Mouse (Mus musculus) CH12.LX (cell line): ENCODE measurements around the gene Ier2. TPM values are rescaled to one million over a fixed set of nuclear protein-coding genes. Genes with fewer than 3 reads are reported as not detected.

ENCODE experiments used
- DNase-seq: peaks from one replicate; pipeline ENCODE4 v3.0.0-alpha.2; 2013; ENCODE audit errors: extremely low read depth
- H3K27ac ChIP-seq: 2 replicates; pipeline ENCODE4 v1.5.1; 2012; ENCODE audit warnings: low read depth, mild to moderate bottlenecking, control low read depth, moderate library complexity; ENCODE audit not compliant: insufficient read depth
- H3K27me3 ChIP-seq: replicated peaks from 2 replicates; pipeline ENCODE3; 2012; ENCODE audit warnings: inconsistent platforms
- H3K36me3 ChIP-seq, 2 experiments: replicated peaks in 1 of 2; 2 replicates each; pipeline versions ENCODE3 to v1.6.1; 2012; ENCODE audit warnings: inconsistent platforms in 1 of 2, low read length in 1 of 2, mild to moderate bottlenecking in 1 of 2, mixed read lengths in 1 of 2, moderate library complexity in 1 of 2; ENCODE audit not compliant: control insufficient read depth in 1 of 2, insufficient read depth in 1 of 2
- H3K4me1 ChIP-seq, 2 experiments: 2 replicates each; pipeline ENCODE4 v1.6.1; 2012; ENCODE audit warnings: inconsistent platforms in 1 of 2, moderate library complexity in 1 of 2; ENCODE audit not compliant: insufficient read depth in 2 of 2, control insufficient read depth in 1 of 2
- H3K4me2 ChIP-seq: 2 replicates; pipeline ENCODE4 v1.6.1; 2012; ENCODE audit warnings: low read depth, mild to moderate bottlenecking, control low read depth; ENCODE audit not compliant: poor library complexity, insufficient read depth, severe bottlenecking
- H3K4me3 ChIP-seq, 3 experiments: fragments of 150-350 bp in 1 of 3; sonication (generic) in 1 of 3; replicated peaks in 1 of 3; 2 replicates each; pipeline versions ENCODE3 to v1.5.1; 2011 to 2012; ENCODE audit warnings: low read depth in 2 of 3, low read length in 2 of 3, mild to moderate bottlenecking in 2 of 3, moderate library complexity in 2 of 3, control low read depth in 1 of 3, improper control_type of control experiment in 1 of 3, inconsistent platforms in 1 of 3, mixed read lengths in 1 of 3; ENCODE audit not compliant: poor library complexity in 1 of 3
- H3K79me2 ChIP-seq: replicated peaks from 2 replicates; pipeline ENCODE4 v1.6.1; 2012; ENCODE audit warnings: mild to moderate bottlenecking, moderate library complexity; ENCODE audit not compliant: control insufficient read depth, poor library complexity, insufficient read depth, severe bottlenecking; ENCODE audit errors: extremely low read depth
- H3K9ac ChIP-seq: 2 replicates; pipeline ENCODE4 v1.6.1; 2012; ENCODE audit warnings: low read depth, mild to moderate bottlenecking, control low read depth, moderate library complexity; ENCODE audit not compliant: insufficient read depth
- H3K9me3 ChIP-seq: replicated peaks from 2 replicates; pipeline ENCODE3; 2012; ENCODE audit warnings: low read length, inconsistent platforms, mixed read lengths
- BHLHE40 ChIP-seq: IDR thresholded peaks from 2 replicates; pipeline ENCODE4 v1.6.1; 2011; ENCODE audit warnings: mild to moderate bottlenecking, low read depth, low read length, improper control_type of control experiment
- CHD1 ChIP-seq: IDR thresholded peaks from 2 replicates; pipeline ENCODE4 v1.6.1; 2012; ENCODE audit warnings: low read depth, low read length, improper control_type of control experiment, inconsistent platforms
- CHD2 ChIP-seq: IDR thresholded peaks from 2 replicates; pipeline ENCODE4 v1.6.1; 2011; ENCODE audit warnings: low read length, improper control_type of control experiment
- CTCF ChIP-seq, 2 experiments: IDR thresholded peaks in 1 of 2; conservative IDR thresholded peaks in 1 of 2; 2 replicates each; pipeline ENCODE4 v1.5.1; 2011 to 2012; ENCODE audit warnings: low read depth in 2 of 2, low read length in 2 of 2, improper control_type of control experiment in 1 of 2, inconsistent platforms in 1 of 2, mild to moderate bottlenecking in 1 of 2, moderate library complexity in 1 of 2
- E2F4 ChIP-seq: IDR thresholded peaks from 2 replicates; pipeline ENCODE4 v1.6.1; 2011; ENCODE audit warnings: low read depth, low read length, improper control_type of control experiment; ENCODE audit not compliant: insufficient replicate concordance
- ELF1 ChIP-seq: IDR thresholded peaks from 2 replicates; pipeline ENCODE4 v1.6.1; 2014; ENCODE audit warnings: low read depth, mild to moderate bottlenecking, inconsistent platforms, low read length, improper control_type of control experiment
- EP300 ChIP-seq: IDR thresholded peaks from 2 replicates; pipeline ENCODE4 v1.6.1; 2011; ENCODE audit warnings: low read length, improper control_type of control experiment
- ETS1 ChIP-seq: conservative IDR thresholded peaks from 2 replicates; pipeline ENCODE4 v1.6.1; 2012; ENCODE audit warnings: low read depth, mild to moderate bottlenecking, inconsistent platforms, low read length, improper control_type of control experiment, moderate library complexity
- GABPA ChIP-seq: IDR thresholded peaks from 2 replicates; pipeline ENCODE4 v1.6.1; 2012; ENCODE audit warnings: low read depth, low read length, improper control_type of control experiment, inconsistent platforms; ENCODE audit not compliant: insufficient replicate concordance
- HCFC1 ChIP-seq: IDR thresholded peaks from 2 replicates; pipeline ENCODE4 v1.6.1; 2012; ENCODE audit warnings: low read depth, mild to moderate bottlenecking, inconsistent platforms, low read length, improper control_type of control experiment
- IRF4 ChIP-seq: IDR thresholded peaks from 2 replicates; pipeline ENCODE4 v1.6.1; 2014; ENCODE audit warnings: low read depth, mild to moderate bottlenecking, inconsistent platforms, low read length, improper control_type of control experiment
- JUN ChIP-seq: IDR thresholded peaks from 2 replicates; pipeline ENCODE4 v1.6.1; 2011; ENCODE audit warnings: low read depth, mild to moderate bottlenecking, low read length, improper control_type of control experiment, moderate library complexity; ENCODE audit not compliant: insufficient read depth
- JUND ChIP-seq: conservative IDR thresholded peaks from 2 replicates; pipeline ENCODE4 v1.6.1; 2011; ENCODE audit warnings: low read depth, low read length, improper control_type of control experiment
- KAT2A ChIP-seq: IDR thresholded peaks from 2 replicates; pipeline ENCODE4 v1.6.1; 2012; ENCODE audit warnings: low read length, improper control_type of control experiment, inconsistent platforms; ENCODE audit not compliant: insufficient replicate concordance
- MAFK ChIP-seq: IDR thresholded peaks from 2 replicates; pipeline ENCODE4 v1.6.1; 2011; ENCODE audit warnings: low read length, improper control_type of control experiment; ENCODE audit not compliant: insufficient replicate concordance
- MAX ChIP-seq: IDR thresholded peaks from 2 replicates; pipeline ENCODE4 v1.6.1; 2011; ENCODE audit warnings: low read length, improper control_type of control experiment
- MAZ ChIP-seq: IDR thresholded peaks from 2 replicates; pipeline ENCODE4 v1.6.1; 2012; ENCODE audit warnings: low read depth, mild to moderate bottlenecking, inconsistent platforms, low read length, improper control_type of control experiment, moderate library complexity
- MEF2A ChIP-seq: IDR thresholded peaks from 2 replicates; pipeline ENCODE4 v1.6.1; 2014; ENCODE audit warnings: low read depth, mild to moderate bottlenecking, inconsistent platforms, low read length, improper control_type of control experiment, borderline replicate concordance
- MXI1 ChIP-seq: IDR thresholded peaks from 2 replicates; pipeline ENCODE4 v1.6.1; 2011; ENCODE audit warnings: mild to moderate bottlenecking, low read depth, low read length, improper control_type of control experiment
- MYC ChIP-seq: IDR thresholded peaks from 2 replicates; pipeline ENCODE4 v1.6.1; 2011; ENCODE audit warnings: low read depth, mild to moderate bottlenecking, improper control_type of control experiment, low read length
- NELFE ChIP-seq: IDR thresholded peaks from 2 replicates; pipeline ENCODE4 v1.6.1; 2011; ENCODE audit warnings: low read depth, low read length, improper control_type of control experiment
- NRF1 ChIP-seq: IDR thresholded peaks from 2 replicates; pipeline ENCODE4 v1.6.1; 2014; ENCODE audit warnings: low read depth, mild to moderate bottlenecking, inconsistent platforms, low read length, improper control_type of control experiment, moderate library complexity
- PAX5 ChIP-seq: IDR thresholded peaks from 2 replicates; pipeline ENCODE4 v1.6.1; 2012; ENCODE audit warnings: low read length, inconsistent platforms, mixed read lengths
- POLR2A ChIP-seq: IDR thresholded peaks from 2 replicates; pipeline ENCODE4 v1.6.1; 2011; ENCODE audit warnings: low read depth, mild to moderate bottlenecking, improper control_type of control experiment, low read length
- POLR2AphosphoS2 ChIP-seq: IDR thresholded peaks from 2 replicates; pipeline ENCODE4 v1.6.1; 2011; ENCODE audit warnings: low read depth, low read length, improper control_type of control experiment
- RAD21 ChIP-seq: IDR thresholded peaks from 2 replicates; pipeline ENCODE4 v1.6.1; 2011; ENCODE audit warnings: low read depth, mild to moderate bottlenecking, low read length, improper control_type of control experiment, moderate library complexity
- RCOR1 ChIP-seq: conservative IDR thresholded peaks from 2 replicates; pipeline ENCODE4 v1.6.1; 2012; ENCODE audit warnings: low read depth, mild to moderate bottlenecking, inconsistent platforms, low read length, improper control_type of control experiment
- SIN3A ChIP-seq: IDR thresholded peaks from 2 replicates; pipeline ENCODE4 v1.6.1; 2012; ENCODE audit warnings: low read length, improper control_type of control experiment, inconsistent platforms
- SMC3 ChIP-seq: IDR thresholded peaks from 2 replicates; pipeline ENCODE4 v1.6.1; 2011; ENCODE audit warnings: low read depth, low read length, improper control_type of control experiment
- TBP ChIP-seq: conservative IDR thresholded peaks from 2 replicates; pipeline ENCODE4 v1.6.1; 2011; ENCODE audit warnings: low read depth, low read length, improper control_type of control experiment
- TCF12 ChIP-seq: IDR thresholded peaks from 2 replicates; pipeline ENCODE4 v1.6.1; 2014; ENCODE audit warnings: low read depth, mild to moderate bottlenecking, inconsistent platforms, low read length, improper control_type of control experiment
- UBTF ChIP-seq: IDR thresholded peaks from 2 replicates; pipeline ENCODE4 v1.6.1; 2012; ENCODE audit warnings: low read depth, mild to moderate bottlenecking, inconsistent platforms, low read length, improper control_type of control experiment, moderate library complexity
- USF1 ChIP-seq: IDR thresholded peaks from 2 replicates; pipeline ENCODE4 v1.6.1; 2014; ENCODE audit warnings: low read depth, mild to moderate bottlenecking, inconsistent platforms, low read length, improper control_type of control experiment
- USF2 ChIP-seq: conservative IDR thresholded peaks from 2 replicates; pipeline ENCODE4 v1.6.1; 2011; ENCODE audit warnings: low read depth, low read length, improper control_type of control experiment
- ZC3H11A ChIP-seq: IDR thresholded peaks from 2 replicates; pipeline ENCODE4 v1.6.1; 2012; ENCODE audit warnings: low read depth, mild to moderate bottlenecking, inconsistent platforms, low read length, improper control_type of control experiment
- ZKSCAN1 ChIP-seq: IDR thresholded peaks from 2 replicates; pipeline ENCODE4 v1.6.1; 2012; ENCODE audit warnings: low read depth, inconsistent platforms, low read length, improper control_type of control experiment, borderline replicate concordance
- ZMIZ1 ChIP-seq: IDR thresholded peaks from 2 replicates; pipeline ENCODE4 v1.6.1; 2012; ENCODE audit warnings: low read depth, mild to moderate bottlenecking, inconsistent platforms, low read length, improper control_type of control experiment
- ZNF384 ChIP-seq: IDR thresholded peaks from 2 replicates; pipeline ENCODE4 v1.6.1; 2012; ENCODE audit warnings: low read depth, low read length, improper control_type of control experiment, inconsistent platforms
- dilution Hi-C: fragments of 300-500 bp; cut with MboI; formaldehyde crosslinking; loops from 2 replicates; pipeline ENCODE4 v1.14.3; 2020; ENCODE audit warnings: low sequenced_read_pairs; ENCODE audit not compliant: extremely low pct_unique_long_range_greater_than_20kb, extremely low pct_ligation_motif_present
- in situ Hi-C: fragments of 300-500 bp; cut with MboI; formaldehyde crosslinking; loops from 3 replicates; pipeline ENCODE4 v1.14.3; 2019; ENCODE audit warnings: low sequenced_read_pairs, low pct_ligation_motif_present, low pct_unique_long_range_greater_than_20kb, mixed read lengths
- polyA plus RNA-seq: library from polyadenylated mRNA; unstranded; fragments of >175 nt; gene quantifications from 2 replicates; pipeline ENCODE4 v1.2.1, GENCODE M21; 2012; ENCODE audit warnings: low read depth; ENCODE audit not compliant: insufficient read length
- total RNA-seq, 2 experiments: library from RNA; depleted of rRNA; stranded (reverse); fragments of 300-350 nt in 1 of 2; fragments of >200 nt in 1 of 2; gene quantifications; 2 replicates each; pipeline ENCODE4 v1.2.3; 2012 to 2014

The Ier2 gene
- total and polyA plus RNA-seq, 3 experiments: 26.3 to 35.4 (median 30.3) TPM

DNA sequence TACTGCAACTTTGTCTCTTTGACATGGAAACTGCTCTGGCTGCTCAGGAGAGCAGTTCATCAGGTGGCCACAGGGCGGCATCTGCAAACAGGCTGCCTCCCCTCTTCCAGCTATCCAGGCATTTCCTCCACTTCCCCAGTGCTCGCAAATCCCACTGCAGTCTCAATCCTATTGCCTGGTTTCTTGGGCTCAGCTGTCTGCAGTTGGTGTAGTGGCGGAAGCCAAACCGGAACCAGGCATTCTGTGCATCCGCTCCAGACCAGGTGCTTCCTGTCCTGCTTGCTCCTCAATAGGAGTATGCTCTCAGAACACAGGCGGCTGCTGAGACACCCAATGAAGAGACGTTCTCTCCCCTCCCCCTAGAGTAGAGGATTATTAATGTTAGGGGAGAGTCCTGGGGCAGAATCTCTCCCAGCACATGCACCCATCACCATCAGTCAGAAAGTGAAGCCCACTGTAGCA, 37.2 kb upstream of the Ier2 start:
- Histone ChIP-seq H3K9ac (no peak overlapping the region), H3K4me1 (peaks cover 14 to 55% of the 10 kb centered on the region in 2 experiments), H3K27ac (peak overlapping the region; percentile 90), H3K79me2 (peaks cover 18% of the 10 kb centered on the region), H3K4me2 (0 out of 2 replicates have a peak overlapping the region, but pooled peaks have one; percentile 13), H3K27me3 (no peaks in the 10 kb centered on the region), H3K9me3 (no peaks in the 10 kb centered on the region), H3K4me3 (no peak overlapping the region), H3K36me3 (peaks cover 49 to 72% of the 10 kb centered on the region in 2 experiments)
- peak; percentile 90 for DNase-seq
- in situ Hi-C loops: no loop called here
- TF ChIP-seq HCFC1 (peak; percentile 56; the same call in 1 of the 2 replicates), POLR2A (peak; percentile 41; the same call in 1 of the 2 replicates), JUN (no peak), RAD21 (peak; percentile 9; the same call in 1 of the 2 replicates), GABPA (no peak), USF1 (no peak), PAX5 (no peak), ETS1 (no peak; the same call in 1 of the 2 replicates), SMC3 (no peak; the same call in 1 of the 2 replicates), IRF4 (peak; percentile 58), UBTF (no peak), ELF1 (peak; percentile 76), TCF12 (peak; percentile 93), JUND (no peak), POLR2AphosphoS2 (no peak; the same call in 1 of the 2 replicates), MEF2A (no peak), TBP (no peak), MYC (0 out of 2 replicates have a peak, but pooled peaks have one; percentile 73), CHD1 (no peak), E2F4 (no peak), BHLHE40 (peak; percentile 55), USF2 (no peak), MAX (peak; percentile 69), MAFK (no peak), NRF1 (no peak), ZC3H11A (no peak), CHD2 (peak; percentile 85), ZKSCAN1 (no peak), EP300 (peak; percentile 71), CTCF (conservative IDR thresholded peaks at IDR 0.05 in 1 of 2, IDR thresholded peaks at IDR 0.05 in 1 of 2; ENCODE audit: low read depth in 2 of 2, low read length in 2 of 2) (peak; percentile 39 to 55; a peak in 3 of 4 replicates), KAT2A (0 out of 2 replicates have a peak, but pooled peaks have one; percentile 17), SIN3A (peak; percentile 72), ZMIZ1 (no peak; the same call in 1 of the 2 replicates), RCOR1 (no peak), NELFE (no peak), ZNF384 (0 out of 2 replicates have a peak, but pooled peaks have one; percentile 16), MAZ (peak; percentile 27; the same call in 1 of the 2 replicates), MXI1 (no peak)
- dilution Hi-C loops: no loop called here
